Mouse (Mus musculus) left cerebral cortex, adult 18-20 months (tissue): ENCODE data around the gene Gm49601. TPM values are rescaled to one million over a fixed set of nuclear protein-coding genes. Genes with fewer than 3 reads are reported as not detected.

Source experiments
- DNase-seq, 2 experiments: peaks; one replicate each; pipeline ENCODE4 v3.0.0; 2021 to 2022; ENCODE audit warnings: low spot score in 2 of 2, mixed read lengths in 1 of 2
- long read RNA-seq, 2 experiments: library from polyadenylated mRNA; stranded (forward); transcript quantifications; one replicate each; pipeline ENCODE4 v2.0.0; 2021
- total RNA-seq, 2 experiments: library from RNA; stranded (reverse); gene quantifications; 2 replicates each; pipeline ENCODE4 v1.2.3; 2021

Gm49601 gene
- total RNA-seq, result 100 to 1,000 TPM; 231 to 252 TPM
- long read RNA-seq, experiment 1, result 0 reads
- long read RNA-seq, experiment 2, result 0 reads

DNA sequence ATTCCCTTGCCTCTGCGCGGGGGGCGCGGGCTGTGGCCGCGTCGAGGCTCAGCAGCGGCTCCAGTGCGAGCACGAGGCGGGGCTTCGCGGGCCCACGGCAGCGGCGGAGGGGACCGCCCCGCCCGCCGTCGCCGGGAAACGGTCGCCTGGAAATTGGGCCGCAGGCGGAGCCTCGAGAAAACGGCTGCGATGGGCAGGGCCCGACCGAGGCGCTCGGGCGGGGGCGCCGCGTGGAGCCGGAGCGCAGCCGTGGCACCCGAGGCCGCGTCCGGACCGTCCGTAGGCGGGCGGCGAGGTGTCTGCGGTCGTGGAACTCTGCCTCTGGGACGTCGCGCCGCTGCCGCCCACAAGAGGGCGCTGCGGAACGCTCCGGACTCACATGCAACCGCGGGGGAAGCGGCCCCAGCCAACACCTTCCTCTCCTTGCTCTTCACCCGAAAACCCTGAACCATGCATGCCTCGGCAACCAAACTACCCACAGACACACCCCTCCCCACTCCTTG, at the start of gene Gm49601:
Gm49601 (minus strand) TSS at position 52 of the 503 bp plus-strand sequence.
- peak; percentile 79 to 90 for DNase-seq

DNA sequence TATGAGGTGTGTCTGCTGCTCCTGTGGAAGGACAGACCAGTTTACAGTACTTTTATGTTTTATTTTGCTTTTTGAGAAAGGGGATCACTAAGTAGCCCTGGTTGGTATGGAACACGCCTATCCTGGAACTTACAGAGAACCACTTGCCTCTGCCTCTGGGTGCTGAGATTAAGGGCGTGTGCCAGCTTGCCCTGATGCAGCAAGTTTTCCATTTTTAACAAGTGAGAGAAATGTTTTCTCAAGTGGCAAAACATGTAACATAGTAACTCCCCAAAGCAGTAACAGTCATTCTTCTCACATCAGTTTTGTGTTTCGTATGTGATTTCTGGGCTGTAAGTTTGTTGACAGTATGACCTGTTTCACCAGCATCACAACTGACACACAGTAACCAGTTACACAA, 46.8 kb upstream of the Gm49601 start:
- no peak for DNase-seq

DNA sequence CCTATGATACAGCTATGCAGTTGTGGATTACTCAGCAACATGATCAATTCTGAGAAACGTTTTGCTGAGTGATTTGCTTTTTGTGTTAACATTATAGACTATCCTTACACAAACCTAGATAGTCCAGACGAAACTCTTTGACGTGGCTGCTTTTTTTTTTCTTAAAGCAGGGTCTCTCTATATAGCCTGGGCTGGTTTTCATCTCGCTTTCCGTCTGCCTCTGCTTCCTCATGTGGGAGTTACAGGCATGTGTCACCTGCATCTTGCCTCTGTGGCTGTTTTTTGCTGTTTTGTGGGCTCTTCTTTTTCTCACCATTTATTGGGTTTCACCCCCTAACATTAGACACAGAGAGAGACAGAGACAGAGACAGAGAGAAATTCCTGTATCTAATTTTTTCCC, 45.8 kb upstream of the Gm49601 start:
- DNase-seq, result no peak

DNA sequence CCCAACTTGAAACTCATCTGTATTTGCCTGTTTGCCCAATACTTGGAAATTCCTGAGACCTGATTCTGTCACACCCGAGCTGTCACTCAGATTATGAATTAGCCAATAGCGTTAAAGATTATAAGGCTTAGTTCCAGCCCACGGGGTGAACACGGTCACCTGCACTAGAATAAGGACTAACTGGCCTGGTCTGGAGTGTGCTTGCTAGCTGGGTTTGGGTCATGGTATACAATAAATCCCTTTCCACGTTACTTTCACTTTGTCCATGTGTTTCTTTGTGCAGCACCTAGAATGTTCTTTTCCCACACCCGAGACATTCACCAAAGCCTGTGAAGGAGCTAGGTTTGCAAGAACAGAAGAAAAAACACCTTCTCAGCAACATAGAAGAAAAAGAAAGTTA, 43.7 kb upstream of the Gm49601 start:
- DNase-seq, result no peak

DNA sequence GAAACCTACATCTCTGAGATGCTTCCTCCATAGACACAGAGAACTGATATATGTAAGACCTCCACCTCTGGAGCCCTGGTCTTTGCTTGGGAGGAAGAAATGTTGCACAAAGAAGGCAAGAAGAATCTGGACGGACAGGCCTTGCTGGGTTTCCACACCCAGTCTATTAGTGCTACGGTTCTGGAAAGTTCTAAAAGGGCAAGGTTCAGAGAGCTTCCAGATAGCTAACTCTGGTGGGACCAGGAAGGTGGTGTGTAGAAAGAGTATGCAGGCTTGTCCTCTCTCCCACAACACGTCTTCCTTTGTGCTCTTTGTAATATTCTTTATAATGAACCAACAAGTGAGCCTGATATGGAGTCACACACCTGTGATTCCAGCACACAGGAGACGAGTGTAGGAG, 32.4 kb upstream of the Gm49601 start:
- DNase-seq, result no peak

DNA sequence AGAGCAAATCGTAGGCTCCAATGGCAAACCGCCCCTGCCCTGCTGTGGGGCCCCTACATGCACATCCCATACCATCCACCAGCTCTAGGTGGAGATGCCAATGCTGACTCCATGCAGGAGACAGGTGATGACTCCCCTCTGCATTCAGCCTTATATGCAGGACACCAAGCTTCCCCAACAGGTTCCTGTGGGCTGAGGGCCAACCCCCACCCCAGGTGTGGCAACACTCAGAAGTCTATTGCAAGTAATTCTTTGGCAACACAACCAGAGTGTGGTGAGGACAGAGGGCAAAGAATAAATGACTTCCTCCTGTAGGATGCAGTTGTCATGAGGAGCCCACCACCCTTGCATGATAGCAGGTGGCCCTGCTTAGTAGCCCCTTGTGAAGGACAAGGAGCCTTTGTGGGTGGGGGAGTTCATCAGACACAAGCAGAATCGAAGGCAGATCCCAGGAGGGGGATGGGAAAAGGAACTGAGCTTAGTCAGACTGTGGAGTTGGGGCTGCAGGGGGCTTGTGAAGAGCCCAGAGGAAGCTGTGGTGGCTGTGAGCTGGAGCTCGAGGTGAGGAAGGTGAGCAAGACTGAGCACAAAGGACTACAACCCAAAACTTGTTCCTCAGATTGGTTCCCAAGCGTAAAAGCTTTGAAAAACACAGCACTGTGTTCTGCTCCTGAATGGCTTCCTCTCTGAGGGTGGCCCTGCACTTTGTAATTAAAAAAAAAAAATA, 29.3 kb upstream of the Gm49601 start:
- no peak for DNase-seq

DNA sequence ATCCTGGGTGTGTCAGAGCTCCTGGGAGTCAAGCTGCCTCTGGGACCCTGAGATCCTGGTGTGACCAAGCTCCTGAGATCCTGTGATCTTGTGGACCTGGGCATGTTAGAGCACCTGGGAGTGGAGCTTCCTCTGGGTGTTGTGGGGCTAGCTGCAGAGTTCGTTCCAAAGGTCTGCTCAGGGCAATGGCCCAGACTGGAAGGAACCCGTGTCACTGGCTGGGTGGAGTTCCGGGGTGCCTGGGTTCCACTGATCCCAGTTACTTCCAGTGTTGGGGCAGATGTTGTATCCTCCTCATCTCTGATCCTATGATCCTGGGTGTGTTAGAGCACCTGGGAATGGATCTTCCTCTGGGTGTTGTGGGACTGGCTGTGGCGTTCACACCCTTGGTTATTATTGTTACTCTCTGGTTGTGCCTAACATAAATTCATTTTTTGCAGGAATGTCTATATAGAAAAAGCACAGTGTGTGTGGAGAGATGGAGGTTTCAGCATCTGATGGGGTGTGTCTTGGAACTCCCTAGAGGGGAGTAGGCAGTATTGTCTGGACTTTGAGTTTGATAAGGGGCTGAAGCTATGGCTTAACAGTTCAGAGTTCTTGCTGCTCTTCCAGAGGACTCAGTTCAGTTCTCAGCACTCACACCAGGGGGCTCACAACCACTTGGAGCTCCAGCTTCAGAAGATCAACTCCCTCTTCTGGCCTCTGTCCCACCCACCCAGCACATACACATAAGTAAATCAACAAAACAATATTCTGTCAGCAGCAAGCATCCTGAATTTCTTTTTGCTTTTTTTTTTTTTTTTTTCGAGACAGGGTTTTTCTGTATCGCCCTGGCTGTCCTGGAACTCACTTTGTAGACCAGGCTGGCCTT, 27.3 kb upstream of the Gm49601 start:
- no peak for DNase-seq

DNA sequence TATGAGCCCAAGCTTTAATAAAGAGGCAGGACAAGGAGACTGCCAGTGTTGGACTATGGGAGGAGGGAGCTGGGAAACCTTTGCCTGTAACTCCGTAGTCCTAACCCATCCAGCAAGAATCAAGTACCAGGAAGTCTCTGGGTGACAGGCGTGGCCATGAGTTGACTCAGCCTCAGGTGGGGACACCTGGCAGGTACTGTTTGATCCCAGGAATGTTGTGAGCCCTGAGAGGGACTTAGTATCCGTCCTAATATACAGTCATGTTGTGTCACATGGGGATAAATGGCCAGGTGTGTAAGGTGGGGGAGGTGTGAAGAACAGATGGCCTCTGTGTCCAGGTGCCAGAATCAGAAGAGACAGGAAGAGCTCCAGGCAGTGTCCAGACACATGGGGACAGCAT, 22.9 kb upstream of the Gm49601 start:
- DNase-seq, result no peak

DNA sequence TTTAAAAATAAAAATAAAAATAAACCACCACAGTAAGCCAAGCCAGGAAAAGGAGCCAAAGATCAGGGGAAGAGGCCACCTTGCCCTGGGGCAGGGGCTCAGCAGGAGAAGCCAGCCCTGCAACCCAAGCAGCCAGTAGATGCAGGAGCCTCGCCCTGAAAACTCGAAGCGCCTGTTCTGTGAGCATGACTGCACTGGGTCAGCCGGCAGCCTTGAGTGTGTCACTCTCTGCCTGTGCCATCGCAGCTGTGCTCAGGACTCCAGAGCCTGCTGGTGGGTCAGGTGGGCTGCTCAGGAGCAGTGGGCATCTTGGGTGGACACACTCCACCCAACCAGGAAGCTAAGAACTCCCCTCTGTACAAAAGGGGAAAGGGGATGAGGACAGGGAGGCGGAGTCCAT, 19.1 kb upstream of the Gm49601 start:
- DNase-seq, result no peak

DNA sequence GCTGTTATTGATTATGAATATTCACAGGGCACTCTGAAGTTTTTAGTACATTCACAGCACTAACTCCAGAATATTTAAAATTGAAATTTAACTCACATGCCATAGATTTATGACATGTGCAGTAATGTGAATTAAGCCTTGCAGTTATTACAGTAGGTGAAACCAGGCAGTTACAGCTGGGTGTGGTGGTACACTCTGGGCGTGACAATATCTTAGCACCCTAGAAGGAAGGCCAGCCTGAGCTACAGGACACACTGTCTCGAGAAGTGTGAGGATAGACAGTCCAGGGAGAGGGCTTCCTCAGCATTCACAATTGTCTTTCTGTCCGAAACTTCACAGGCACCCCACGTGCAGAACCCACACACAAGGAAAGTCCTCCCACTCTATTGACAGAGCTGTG, 18.3 kb upstream of the Gm49601 start:
- DNase-seq, result no peak

DNA sequence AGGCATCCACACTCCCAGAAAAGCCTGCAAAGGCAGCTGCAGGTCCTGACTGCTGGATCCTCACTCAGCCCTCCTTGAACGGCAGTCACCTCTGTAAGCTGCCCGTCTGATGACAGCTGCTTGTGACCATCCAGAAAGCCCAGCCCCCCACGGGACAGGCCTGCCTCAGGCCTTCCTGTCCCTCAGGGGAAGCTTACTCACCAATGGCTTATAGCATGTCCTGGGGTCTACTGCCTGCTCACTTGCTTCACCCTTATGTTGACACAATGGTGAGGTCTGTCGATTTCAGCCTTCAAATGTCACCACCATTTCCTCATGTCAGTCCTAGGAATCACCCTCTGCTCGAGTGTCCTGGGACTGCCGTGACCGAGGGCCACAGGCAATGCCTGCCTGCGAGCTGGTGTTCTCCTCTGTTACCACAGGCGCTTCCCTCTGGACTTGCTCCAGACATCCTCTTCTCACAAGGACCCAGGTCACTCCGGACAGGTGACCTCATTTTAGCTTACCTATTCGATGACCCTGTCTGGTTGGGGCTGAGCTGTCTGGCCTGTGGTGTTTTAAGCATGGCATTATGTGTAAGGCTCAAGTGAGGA, 17.3 kb upstream of the Gm49601 start:
- DNase-seq, result no peak

DNA sequence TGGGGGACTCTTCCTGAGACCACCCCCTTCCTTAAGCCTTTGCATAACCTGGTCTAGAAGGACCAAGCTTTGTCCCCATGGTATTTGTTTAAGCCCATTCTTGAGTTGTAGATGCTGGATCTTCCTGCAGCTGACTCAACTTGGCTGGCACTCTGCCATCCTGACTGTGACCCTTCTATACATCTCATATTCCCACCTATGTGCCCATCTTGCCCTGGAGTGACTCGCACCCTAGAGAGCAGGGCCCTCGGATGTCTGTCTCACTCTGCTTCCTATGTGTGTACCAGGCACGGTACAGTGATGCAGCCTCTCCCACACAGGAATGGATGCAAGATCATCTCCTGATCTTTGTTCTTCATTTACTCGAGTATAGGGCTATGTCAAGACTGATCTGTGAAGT, 16.7 kb upstream of the Gm49601 start:
- DNase-seq, result no peak

DNA sequence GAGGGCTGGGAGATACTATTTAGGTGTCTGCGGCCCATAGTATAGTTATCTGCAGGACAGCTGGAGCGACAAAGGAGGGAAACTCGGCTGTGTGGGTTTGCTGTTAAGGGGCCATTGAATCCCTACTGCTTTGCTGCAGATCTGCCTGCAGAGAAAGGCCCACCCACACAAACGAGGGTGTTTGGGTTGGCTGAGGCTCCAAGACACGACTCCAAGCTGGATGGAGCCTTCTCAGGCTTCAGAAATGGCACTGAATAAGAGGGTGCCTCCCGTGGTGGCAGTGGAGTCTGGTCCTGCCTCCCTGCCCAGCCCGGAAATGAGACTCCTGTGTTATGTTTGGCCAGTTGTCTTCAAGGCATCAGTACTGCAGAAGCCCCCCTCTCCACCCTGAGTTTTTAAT, 16.1 kb upstream of the Gm49601 start:
- peak; percentile 64 to 72 for DNase-seq

DNA sequence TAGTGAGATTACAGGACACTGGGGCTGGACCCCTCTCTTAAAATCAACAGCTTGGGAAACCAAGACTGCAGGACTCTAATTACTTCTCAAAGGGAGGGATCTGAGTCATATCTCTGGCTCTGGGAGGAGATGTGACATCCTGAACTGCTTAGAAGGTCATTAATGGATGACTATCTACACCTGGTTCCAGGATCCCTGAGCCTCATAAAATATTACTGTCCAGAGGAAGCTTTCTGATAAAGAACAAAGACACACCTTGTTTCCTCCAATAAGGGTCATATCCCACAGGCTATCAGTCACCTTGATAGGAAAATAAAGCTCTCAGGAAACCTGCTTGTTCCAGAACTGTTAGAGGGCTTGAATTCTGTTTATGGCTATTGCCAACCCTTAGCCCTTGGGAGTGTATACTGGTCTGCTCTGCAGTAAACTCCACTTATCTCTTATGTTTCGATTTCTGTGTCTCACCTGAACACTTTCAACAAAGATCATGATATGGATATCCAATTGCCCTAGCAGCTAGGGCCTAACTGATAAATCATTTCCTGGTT, 13.2 kb upstream of the Gm49601 start:
- DNase-seq, result no peak

DNA sequence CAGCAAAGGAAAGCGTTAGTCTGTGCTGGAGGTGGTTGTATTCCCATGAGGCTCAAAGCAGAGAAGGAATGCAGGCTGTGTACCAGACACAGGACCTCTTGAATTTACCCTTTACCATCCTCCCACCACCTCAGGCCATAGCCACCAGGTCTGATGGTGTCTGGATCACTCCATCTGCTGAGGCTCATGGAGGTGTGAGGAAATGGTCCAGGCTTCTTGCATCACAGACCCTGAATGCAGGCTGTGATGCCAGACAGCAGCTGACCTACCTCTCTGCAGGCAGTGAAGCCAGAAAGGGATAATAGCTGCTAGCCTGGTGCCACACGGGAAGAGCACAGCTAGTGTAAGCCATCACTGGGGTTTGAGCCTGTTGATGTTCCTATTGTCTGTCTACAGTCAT, 12.2 kb upstream of the Gm49601 start:
- no peak for DNase-seq

DNA sequence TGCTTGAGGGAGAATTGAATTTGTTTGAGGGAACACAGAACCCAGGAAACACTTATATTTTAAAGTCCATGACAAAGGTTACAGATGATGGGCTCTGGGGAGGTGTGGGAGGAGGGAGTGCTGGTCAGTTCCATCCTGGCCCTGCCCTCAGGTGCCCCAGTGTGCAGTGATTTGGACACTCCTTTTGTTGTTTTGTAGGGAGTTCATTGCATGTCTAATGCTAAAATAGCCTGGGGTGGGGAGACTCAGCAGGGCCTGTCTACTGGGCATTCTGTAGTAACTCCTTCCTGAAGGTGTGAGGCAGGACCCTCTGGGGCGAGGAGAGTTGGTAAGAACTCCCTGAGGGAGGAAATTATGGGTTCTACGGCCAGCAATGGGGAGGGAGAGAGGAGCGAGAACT, 10.6 kb upstream of the Gm49601 start:
- no peak for DNase-seq

DNA sequence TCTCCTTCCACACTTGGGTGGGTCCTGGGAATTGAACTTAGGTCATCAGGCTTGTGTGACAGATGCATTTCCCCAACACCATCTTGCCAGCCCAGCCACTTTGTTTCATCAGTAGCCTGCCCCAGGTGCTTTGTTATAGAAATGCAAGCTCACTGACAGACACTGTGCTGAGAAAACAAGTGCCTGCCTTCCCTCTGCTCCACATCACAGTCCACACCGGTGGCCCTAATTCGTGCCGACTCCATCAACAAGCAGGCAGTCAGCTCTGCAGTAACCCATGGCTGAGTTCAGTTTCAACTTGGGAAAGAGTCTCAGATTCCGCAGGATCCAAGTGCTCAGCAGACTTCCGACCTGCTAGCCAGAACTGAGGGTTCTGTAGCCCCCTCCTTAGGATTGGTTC, 10.2 kb upstream of the Gm49601 start:
- DNase-seq, result no peak

DNA sequence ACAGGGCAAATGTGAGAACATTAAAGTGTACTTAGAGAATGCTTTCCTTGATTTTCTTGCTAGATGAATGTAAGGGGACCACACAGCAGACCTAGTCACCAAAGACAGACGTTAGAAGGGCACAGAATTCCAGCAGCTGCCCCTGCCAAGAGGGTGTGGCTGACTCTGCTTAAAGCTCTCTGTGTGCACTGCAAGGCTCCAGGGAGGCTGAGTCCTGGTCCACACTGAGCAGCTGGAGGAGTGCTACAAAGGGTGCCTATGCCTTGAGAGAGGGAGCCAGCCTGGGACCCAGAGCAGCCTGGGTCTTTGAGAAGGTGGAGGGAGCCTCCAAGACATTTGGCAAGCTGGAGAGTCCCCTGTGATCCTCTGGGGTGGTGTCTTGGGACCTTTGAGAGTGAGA, 7.1 kb upstream of the Gm49601 start:
- no peak for DNase-seq

DNA sequence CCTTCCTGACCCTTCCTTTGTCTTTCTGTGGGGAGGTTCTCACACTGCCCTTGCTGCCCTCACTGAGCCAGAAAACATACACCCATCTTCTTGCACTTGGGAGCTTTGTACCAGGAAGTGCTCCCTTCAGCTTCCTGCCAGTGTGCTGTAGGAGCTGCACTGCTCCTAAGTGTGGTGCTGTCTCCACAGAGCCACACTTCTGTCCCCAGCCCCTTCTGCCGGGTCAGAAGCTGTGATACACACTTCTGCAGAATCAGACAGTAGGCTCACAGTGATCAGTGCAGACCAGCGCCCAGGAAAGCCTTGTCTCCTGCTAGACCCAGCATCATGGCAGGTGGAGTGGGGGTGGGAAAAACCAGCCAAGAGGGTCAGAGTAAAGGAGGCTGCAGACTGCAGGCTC, 6.6 kb upstream of the Gm49601 start:
- DNase-seq, result no peak

DNA sequence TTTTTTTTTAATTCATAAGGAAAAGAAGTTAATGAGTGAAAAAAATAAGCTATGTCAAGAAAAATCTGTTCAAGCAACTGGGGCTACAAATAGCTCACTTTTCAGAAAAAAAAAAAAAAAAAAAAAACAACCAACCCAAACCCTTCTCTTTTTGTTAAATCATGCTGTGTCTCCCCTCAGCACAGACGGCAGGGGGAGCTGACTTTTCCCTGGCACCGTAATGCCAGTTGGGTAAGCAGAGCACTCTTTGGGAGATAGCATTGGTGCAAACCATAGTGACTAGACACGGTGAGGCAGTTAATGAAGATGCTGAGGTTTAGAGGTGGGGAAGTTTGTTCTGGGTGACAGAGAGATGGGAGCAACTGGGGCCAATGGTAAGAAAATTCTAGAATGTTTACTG, 5.8 kb upstream of the Gm49601 start:
- DNase-seq, result no peak

DNA sequence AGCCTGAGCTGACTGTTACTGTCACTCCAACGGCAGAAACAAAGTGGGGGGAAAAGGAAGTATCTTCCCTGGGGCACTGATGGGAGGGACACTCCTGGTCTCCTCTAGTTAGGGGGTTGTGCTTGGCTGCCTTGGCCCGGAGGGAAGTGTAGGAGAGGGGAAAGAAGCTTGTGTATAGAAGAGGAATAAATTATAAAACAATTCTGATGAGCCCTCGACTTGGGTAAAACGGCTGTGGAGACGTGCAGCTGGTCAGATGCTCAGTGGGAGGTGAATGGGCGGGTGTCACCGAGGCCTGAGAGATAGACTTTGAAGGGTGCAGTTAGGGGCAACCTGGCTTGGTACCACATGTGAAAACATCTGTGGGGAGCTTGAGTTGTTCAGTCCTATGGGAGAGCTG, 4.9 kb upstream of the Gm49601 start:
- DNase-seq, result no peak

DNA sequence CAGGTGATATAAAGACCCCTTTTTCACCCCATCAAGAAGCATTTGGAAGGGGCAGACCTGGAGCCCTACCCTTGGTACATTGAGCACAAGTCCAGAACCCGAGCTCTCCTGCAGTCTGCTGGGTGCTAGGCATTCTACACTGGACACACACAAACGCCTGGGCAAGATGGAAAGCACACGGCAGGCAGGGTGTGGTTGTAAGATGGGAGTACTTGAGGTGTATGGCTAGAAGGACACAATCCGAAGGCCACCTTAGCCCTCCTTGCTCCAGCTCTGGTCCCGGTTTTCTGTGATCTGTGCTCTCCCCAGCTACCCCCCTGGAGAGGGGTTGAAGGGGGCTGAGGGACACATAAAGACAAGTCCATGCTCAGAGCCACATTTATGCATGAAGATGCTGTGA, 4.1 kb upstream of the Gm49601 start:
- no peak for DNase-seq
